Mouse (Mus musculus) forebrain, embryonic 14.5 days (tissue): Measurements from ENCODE around the gene Trp53rkb. TPM values are rescaled to one million over a fixed set of nuclear protein-coding genes. Genes with fewer than 3 reads are reported as not detected.

ENCODE experiments used
- ATAC-seq: fragments of 200-750 bp; cut with Nextera tagmentation; 2 replicates; pipeline ENCODE4 v1.8.0; 2017; ENCODE audit warnings: mild to moderate bottlenecking, moderate library complexity
- DNase-seq: peaks from one replicate; pipeline ENCODE4 v3.0.0-alpha.2; 2015; ENCODE audit warnings: low spot score
- H3K27ac ChIP-seq: fragments of 300-500 bp; sonication (generic); 2 replicates; pipeline ENCODE4 v1.5.1; 2014; ENCODE audit warnings: low read depth, mild to moderate bottlenecking, control low read depth, low read length, moderate library complexity
- H3K27me3 ChIP-seq: fragments of 300-500 bp; sonication (generic); replicated peaks from 2 replicates; pipeline ENCODE4 v1.6.1; 2014; ENCODE audit warnings: low read length, control low read depth, mixed read lengths; ENCODE audit not compliant: control insufficient read depth, insufficient read depth
- H3K36me3 ChIP-seq: fragments of 300-500 bp; sonication (generic); 2 replicates; pipeline ENCODE4 v1.6.1; 2014; ENCODE audit warnings: low read length, control low read depth; ENCODE audit not compliant: control insufficient read depth, insufficient read depth
- H3K4me1 ChIP-seq: fragments of 300-500 bp; sonication (generic); 2 replicates; pipeline ENCODE4 v1.6.1; 2014; ENCODE audit warnings: antibody characterized with exemption, low read length, control low read depth; ENCODE audit not compliant: control insufficient read depth, insufficient read depth
- H3K4me2 ChIP-seq: fragments of 300-500 bp; sonication (generic); 2 replicates; pipeline ENCODE4 v1.6.1; 2014; ENCODE audit warnings: mild to moderate bottlenecking, control low read depth, low read length
- H3K4me3 ChIP-seq: fragments of 300-500 bp; sonication (generic); 2 replicates; pipeline ENCODE4 v1.5.1; 2014; ENCODE audit warnings: low read depth, low read length, control low read depth
- H3K9ac ChIP-seq: fragments of 300-500 bp; sonication (generic); 2 replicates; pipeline ENCODE4 v1.6.1; 2014; ENCODE audit warnings: mild to moderate bottlenecking, low read length, control low read depth, moderate library complexity
- H3K9me3 ChIP-seq: fragments of 300-500 bp; sonication (generic); replicated peaks from 2 replicates; pipeline ENCODE4 v1.6.1; 2016; ENCODE audit warnings: low read length, control low read depth, mixed read lengths; ENCODE audit not compliant: control insufficient read depth
- WGBS: fragments of 180-500 bp; shearing (Covaris S2); extraction: QIAGEN DNeasy Blood & Tissue Kit; methylation state at CpG from one replicate; pipeline ENCODE4 v1.1.7; 2014; 5-methylcytosine and 5-hydroxymethylcytosine counted together
- polyA plus RNA-seq: library from polyadenylated mRNA; unstranded; fragments of >200 nt; fragmentation: Nextera tagmentation; extraction: Ambion mirVana; gene quantifications from 2 replicates; pipeline ENCODE4 v1.2.1, GENCODE M21; 2014

Gene Trp53rkb
- polyA plus RNA-seq, 1 experiment from 2014 or later: 9.1 TPM

DNA sequence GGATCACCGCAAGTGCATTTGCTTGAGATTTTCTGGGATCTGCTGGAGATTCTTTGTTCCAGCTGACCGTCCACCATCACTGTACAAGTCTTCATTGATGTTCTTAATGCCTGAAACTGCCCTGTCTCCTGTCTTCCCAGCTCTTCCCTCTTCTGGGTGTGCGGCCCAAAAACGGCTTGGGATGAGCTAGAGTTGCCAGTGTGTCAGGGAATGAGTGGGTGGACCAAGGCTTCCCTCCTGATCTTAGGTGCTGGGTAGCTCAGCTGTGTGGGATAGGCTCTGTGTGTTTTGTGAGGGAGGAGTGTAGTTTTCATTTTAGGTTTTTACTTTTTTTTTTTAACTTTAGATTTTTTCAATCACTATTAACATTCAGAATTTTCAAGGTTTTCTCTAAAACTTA is 42.5 kb downstream of the Trp53rkb start:
- no peaks in the 10 kb centered on the region for H3K4me1 ChIP-seq
- no peaks in the 10 kb centered on the region for H3K9me3 ChIP-seq
- no peak overlapping the region for H3K27ac ChIP-seq
- WGBS: 91% methylated on average over 4 of the region's 4 CpGs
- no peak overlapping the region for H3K4me2 ChIP-seq
- H3K36me3 ChIP-seq: 0 out of 2 replicates have a peak, but pooled peaks cover 8% of the 10 kb centered on the region
- DNase-seq (no peak), ATAC-seq (no peak)
- H3K4me3 ChIP-seq: no peak overlapping the region
- H3K9ac ChIP-seq: no peak overlapping the region
- no peaks in the 10 kb centered on the region for H3K27me3 ChIP-seq

DNA sequence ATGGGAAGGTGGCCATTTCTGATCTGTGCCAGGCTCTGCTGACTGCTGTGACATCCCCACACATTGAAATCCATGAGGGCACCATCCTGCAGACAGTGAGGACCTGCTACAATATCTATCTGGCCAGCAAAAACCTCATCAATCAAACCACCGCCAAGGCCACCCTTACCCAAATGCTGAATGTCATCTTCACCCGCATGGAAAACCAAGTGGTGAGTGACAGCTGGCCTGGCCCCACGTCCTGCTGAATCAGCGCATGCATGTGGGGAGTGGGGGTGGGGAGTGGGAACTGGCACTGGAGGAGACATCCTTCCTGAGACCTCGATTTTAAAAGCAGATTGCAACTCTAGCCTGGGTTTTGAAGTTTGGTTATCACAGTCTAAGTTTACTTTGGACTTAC is 43.2 kb downstream of the Trp53rkb start:
- H3K36me3 ChIP-seq: 0 out of 2 replicates have a peak, but pooled peaks cover 8% of the 10 kb centered on the region
- no peak overlapping the region for H3K9ac ChIP-seq
- no peak overlapping the region for H3K27ac ChIP-seq
- WGBS: 80% methylated on average over 5 of the region's 5 CpGs
- no peak overlapping the region for H3K4me2 ChIP-seq
- no peaks in the 10 kb centered on the region for H3K27me3 ChIP-seq
- no peaks in the 10 kb centered on the region for H3K4me1 ChIP-seq
- DNase-seq (no peak), ATAC-seq (no peak)
- no peak overlapping the region for H3K4me3 ChIP-seq
- H3K9me3 ChIP-seq: no peaks in the 10 kb centered on the region

DNA sequence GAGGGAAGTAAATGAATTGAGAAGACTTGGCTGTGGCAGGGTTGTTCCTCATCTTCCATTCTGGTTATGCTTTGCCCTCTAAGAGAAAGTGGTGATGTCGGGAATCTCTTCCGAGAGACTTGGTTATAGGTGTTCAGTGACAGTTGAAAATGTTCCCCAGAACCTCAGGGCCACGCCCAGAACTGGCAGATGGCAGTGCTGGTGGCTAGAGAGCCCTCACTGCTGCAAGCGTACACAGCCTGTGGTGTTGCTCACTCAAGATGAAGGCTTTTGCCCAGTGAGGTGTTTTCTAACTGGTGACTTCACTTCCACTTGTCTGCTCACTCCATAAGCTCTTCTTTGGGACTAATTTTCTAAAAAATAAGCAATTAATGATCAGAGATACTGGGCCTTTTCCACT is 49.5 kb downstream of the Trp53rkb start:
- Histone ChIP-seq H3K9me3 (no peaks in the 10 kb centered on the region), H3K27me3 (no peaks in the 10 kb centered on the region), H3K36me3 (0 out of 2 replicates have a peak, but pooled peaks cover 8% of the 10 kb centered on the region), H3K9ac (no peak overlapping the region), H3K4me1 (no peaks in the 10 kb centered on the region), H3K4me2 (no peak overlapping the region), H3K4me3 (no peak overlapping the region), H3K27ac (no peak overlapping the region)
- WGBS: 92% methylated on average over 4 of the region's 4 CpGs
- DNase-seq: no peak
- ATAC-seq: no peak

Other genes starting within 250 kb of the Trp53rkb start
- 28.4 and 34.4 TPM in 2 replicates for gene Prex1, start 78.7 kb upstream of the Trp53rkb start, polyA plus RNA-seq
- gene Arfgef2, start 13.1 kb downstream of the Trp53rkb start, polyA plus RNA-seq: 2.6 and 3.4 TPM in 2 replicates
- 137 and 138 TPM in 2 replicates for gene Cse1l, start 113.5 kb downstream of the Trp53rkb start, polyA plus RNA-seq
- gene Stau1, start 203.8 kb downstream of the Trp53rkb start, polyA plus RNA-seq: 81.7 and 102 TPM in 2 replicates
- gene Ddx27, start 222.7 kb downstream of the Trp53rkb start, polyA plus RNA-seq: 23.2 and 27.8 TPM in 2 replicates